Mouse (Mus musculus) erythroblast, embryonic 14.5 days (primary cell): ENCODE measurements around the gene Tmem181a.
"Not testable (repeated sequence)": the region's sequence is repeated elsewhere in the genome, so short reads cannot be mapped to it uniquely, and the experiment has no call there.

Experiments
- GATA1 ChIP-seq: IDR thresholded peaks from 2 replicates; pipeline ENCODE4 v1.6.1; 2012; ENCODE audit warnings: low read length, inconsistent platforms, mixed read lengths
- TAL1 ChIP-seq: IDR thresholded peaks from 3 replicates; pipeline ENCODE4 v1.6.1; 2012; ENCODE audit warnings: low read length, inconsistent platforms, mixed read lengths

GRCm38 (mm10) chr17:6297060-6297795 is 40.6 kb downstream of the Tmem181a start:
- TF ChIP-seq TAL1, GATA1: not testable (repeated sequence)
